Mouse (Mus musculus) kidney, adult 18-20 months (tissue): Measurements from ENCODE around the gene Olfr564.

ENCODE experiments used
- DNase-seq: peaks from one replicate; pipeline ENCODE4 v3.0.0; 2021

Olfr564 gene

GRCm38 (mm10) chr7:102803180-102803579, at the start of gene Olfr564:
TSS of gene Olfr564 (plus strand) at chr7:102803480.
- DNase-seq, result no peak

DNA sequence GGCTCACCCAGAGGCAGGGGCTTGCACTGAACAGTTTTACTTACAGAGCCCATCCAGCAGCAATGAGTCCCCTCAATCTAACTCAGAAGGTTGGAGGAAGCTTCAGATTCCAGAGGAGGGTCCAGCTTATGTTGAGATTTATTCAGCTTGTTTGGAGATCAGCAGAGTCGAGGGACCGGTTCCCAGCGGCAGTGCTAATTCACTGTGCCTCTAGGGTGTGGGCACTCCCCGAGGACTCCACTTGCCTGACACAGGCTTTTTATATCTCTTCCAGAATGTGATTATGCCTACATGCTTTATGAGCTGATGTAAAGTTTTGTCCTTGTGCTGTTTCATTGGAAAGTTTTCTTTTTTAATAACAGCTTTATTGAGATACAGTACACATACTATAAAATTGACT, 44.0 kb upstream of the Olfr564 start, which contains the start of the genes Olfr560 and Olfr78:
Gene Olfr560, minus strand, starts transcription at position 101 of the 400 bp plus-strand sequence.
Gene Olfr78, minus strand, starts transcription at position 206 of the 400 bp plus-strand sequence.
- no peak for DNase-seq

GRCm38 (mm10) chr7:102770921-102771320, 32.4 kb upstream of the Olfr564 start, which contains the start of gene Olfr561:
TSS of gene Olfr561 (plus strand) at chr7:102771221.
- no peak for DNase-seq
